Mouse (Mus musculus): ENCODE results near the gene Stra6l.

GRCm38 (mm10) chr4:45820074-45820830 lies 28.2 kb upstream of the Stra6l start:
- TF ChIP-seq GATA1 (IDR thresholded peaks at IDR 0.05; ENCODE audit: borderline replicate concordance, low read length), result no peak
- TF ChIP-seq FLI1 (IDR thresholded peaks at IDR 0.05; ENCODE audit: low read length), result no peak
